Mouse (Mus musculus) embryonic facial prominence, embryonic 12.5 days (tissue): ENCODE data around the gene Setd1b. TPM values are rescaled to one million over a fixed set of nuclear protein-coding genes. Genes with fewer than 3 reads are reported as not detected.
"Not testable (repeated sequence)": the region's sequence is repeated elsewhere in the genome, so short reads cannot be mapped to it uniquely, and the experiment has no call there.

Experiments
- ATAC-seq: fragments of 200-750 bp; cut with Nextera tagmentation; 2 replicates; pipeline ENCODE4 v1.8.0; 2017; ENCODE audit not compliant: insufficient number of reproducible peaks, insufficient read depth, low FRiP score, low TSS enrichment
- H3K27ac ChIP-seq: fragments of 300-500 bp; sonication (generic); 2 replicates; pipeline ENCODE4 v1.5.1; 2016; ENCODE audit warnings: mild to moderate bottlenecking
- H3K27me3 ChIP-seq: fragments of 300-500 bp; sonication (generic); 2 replicates; pipeline ENCODE4 v1.6.1; 2016; ENCODE audit warnings: mild to moderate bottlenecking, moderate library complexity
- H3K36me3 ChIP-seq: fragments of 300-500 bp; sonication (generic); 2 replicates; pipeline ENCODE4 v1.6.1; 2016; ENCODE audit warnings: mild to moderate bottlenecking
- H3K4me1 ChIP-seq: fragments of 300-500 bp; sonication (generic); 2 replicates; pipeline ENCODE4 v1.6.1; 2016
- H3K4me2 ChIP-seq: fragments of 300-500 bp; sonication (generic); replicated peaks from 2 replicates; pipeline ENCODE4 v1.6.1; 2016; ENCODE audit warnings: mild to moderate bottlenecking, moderate library complexity
- H3K4me3 ChIP-seq: fragments of 300-500 bp; sonication (generic); 2 replicates; pipeline ENCODE4 v1.5.1; 2016; ENCODE audit warnings: mild to moderate bottlenecking
- H3K9ac ChIP-seq: fragments of 300-500 bp; sonication (generic); 2 replicates; pipeline ENCODE4 v1.6.1; 2016; ENCODE audit warnings: mild to moderate bottlenecking, moderate library complexity
- H3K9me3 ChIP-seq: fragments of 300-500 bp; sonication (generic); 2 replicates; pipeline ENCODE4 v1.6.1; 2016; ENCODE audit warnings: mild to moderate bottlenecking, moderate library complexity
- WGBS: fragments of 180-500 bp; shearing (Covaris S2); methylation state at CpG from one replicate; pipeline ENCODE4 v1.1.7; 2016; 5-methylcytosine and 5-hydroxymethylcytosine counted together
- polyA plus RNA-seq: library from polyadenylated mRNA; unstranded; fragments of >200 nt; fragmentation: Nextera tagmentation; extraction: Ambion mirVana; gene quantifications from 2 replicates; pipeline ENCODE4 v1.2.1, GENCODE M21; 2016

Setd1b gene
- polyA plus RNA-seq, 1 experiment from 2014 or later: 12.4 TPM

DNA sequence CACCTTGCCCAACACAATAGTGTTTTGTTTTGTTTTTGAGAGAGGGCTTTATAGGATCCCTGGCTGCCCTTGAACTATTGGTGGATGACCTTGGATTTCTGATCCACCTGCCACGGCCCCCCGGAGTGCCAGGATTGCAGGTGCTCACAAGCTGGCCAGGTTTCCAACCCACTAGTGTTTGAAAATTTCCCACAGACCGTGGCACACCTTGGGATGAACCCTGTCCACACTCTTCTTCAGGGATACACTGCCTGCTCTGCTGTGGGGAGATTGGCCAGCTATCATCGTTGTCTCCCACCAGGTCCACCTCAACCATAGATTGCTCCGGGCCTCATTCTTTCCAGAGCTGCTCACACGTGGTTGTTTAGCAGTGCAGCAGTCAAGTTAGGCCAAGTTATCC is 52.9 kb downstream of the Setd1b start:
- ATAC-seq: no peak
- no peak overlapping the region for H3K9ac ChIP-seq
- no peaks in the 10 kb centered on the region for H3K36me3 ChIP-seq

DNA sequence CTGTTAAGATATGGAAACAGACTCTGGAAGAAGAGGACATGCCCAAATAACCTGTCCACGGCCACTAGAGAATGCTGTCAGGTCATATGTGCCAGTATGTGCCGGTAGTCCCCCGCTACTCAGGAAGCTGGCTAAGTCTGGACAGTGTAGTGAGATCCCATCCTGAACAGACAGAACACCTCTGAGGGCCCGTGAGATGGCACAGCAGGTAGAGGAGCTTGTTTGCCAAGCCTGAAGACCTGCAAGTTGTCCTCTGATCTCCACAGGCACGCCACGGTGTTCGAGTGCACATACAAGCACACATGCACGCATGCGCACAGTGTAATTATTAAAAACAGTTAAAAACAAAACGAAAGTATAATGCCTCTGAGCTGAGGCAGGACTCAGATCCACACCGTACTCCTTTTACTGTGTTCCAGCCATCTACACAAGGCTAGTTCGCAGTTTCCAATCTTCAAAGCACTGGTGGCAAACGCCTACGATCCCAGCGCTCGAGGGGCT is 53.6 kb downstream of the Setd1b start:
- no peaks in the 10 kb centered on the region for H3K27me3 ChIP-seq
- H3K27ac ChIP-seq: no peak overlapping the region
- no peaks in the 10 kb centered on the region for H3K4me1 ChIP-seq
- ATAC-seq: no peak
- no peaks in the 10 kb centered on the region for H3K36me3 ChIP-seq
- 91% methylated on average over 16 of the region's 16 CpGs for WGBS
- H3K4me3 ChIP-seq: no peak overlapping the region
- H3K9me3 ChIP-seq: no peaks in the 10 kb centered on the region
- no peak overlapping the region for H3K4me2 ChIP-seq
- no peak overlapping the region for H3K9ac ChIP-seq

More for the DNA sequence above, 52.9 kb downstream of the Setd1b start:
- H3K27ac ChIP-seq: no peak overlapping the region
- no peaks in the 10 kb centered on the region for H3K27me3 ChIP-seq
- H3K4me3 ChIP-seq: no peak overlapping the region
- no peaks in the 10 kb centered on the region for H3K4me1 ChIP-seq
- whole genome bisulfite sequencing: 86% methylated on average over 6 of the region's 6 CpGs
- no peaks in the 10 kb centered on the region for H3K9me3 ChIP-seq
- no peak overlapping the region for H3K4me2 ChIP-seq

- no peak overlapping the region for H3K27ac ChIP-seq
- no peaks in the 10 kb centered on the region for H3K36me3 ChIP-seq
- no peaks in the 10 kb centered on the region for H3K27me3 ChIP-seq
- H3K4me1 ChIP-seq: no peaks in the 10 kb centered on the region
- ATAC-seq: no peak
- no peak overlapping the region for H3K4me3 ChIP-seq
- H3K9me3 ChIP-seq: no peaks in the 10 kb centered on the region
- 75% methylated on average over 4 of the region's 4 CpGs for WGBS
- no peak overlapping the region for H3K4me2 ChIP-seq
- H3K9ac ChIP-seq: no peak overlapping the region
These were observed 54.8 kb downstream of the Setd1b start for GRCm38 (mm10) chr5:123196746-123197145.

DNA sequence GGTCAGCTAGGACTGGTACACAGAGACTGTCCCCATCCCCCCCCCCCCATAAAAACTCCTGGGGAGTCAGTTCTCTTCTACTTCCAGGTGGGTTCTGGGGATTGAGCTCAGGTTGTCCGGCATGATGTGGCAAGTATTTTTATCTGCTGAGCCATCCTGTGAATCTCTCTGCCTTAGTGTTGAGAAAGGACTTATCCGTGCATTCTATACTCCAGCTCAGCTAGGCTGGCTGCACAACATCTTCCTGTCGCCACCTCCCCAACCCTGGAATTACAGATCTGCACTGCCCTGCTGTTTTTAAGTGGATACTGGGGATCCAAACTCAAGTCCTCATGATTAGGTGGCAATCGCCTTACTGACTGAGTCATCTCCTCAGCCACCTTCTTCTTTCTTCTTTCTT is 56.5 kb downstream of the Setd1b start:
- 92% methylated on average over 4 of the region's 4 CpGs for WGBS
- Histone ChIP-seq H3K27me3 (no peaks in the 10 kb centered on the region), H3K4me2 (no peak overlapping the region), H3K27ac (no peak overlapping the region), H3K9me3 (no peaks in the 10 kb centered on the region), H3K4me3 (no peak overlapping the region), H3K9ac (no peak overlapping the region), H3K36me3 (no peaks in the 10 kb centered on the region), H3K4me1 (no peaks in the 10 kb centered on the region)
- ATAC-seq: no peak

- not testable (repeated sequence) for H3K27me3 ChIP-seq, H3K9ac ChIP-seq, H3K9me3 ChIP-seq, H3K4me1 ChIP-seq, H3K4me3 ChIP-seq, ATAC-seq, H3K27ac ChIP-seq, H3K4me2 ChIP-seq, H3K36me3 ChIP-seq
- 87% methylated on average over 6 of the region's 7 CpGs for WGBS
These were observed 59.0 kb downstream of the Setd1b start for GRCm38 (mm10) chr5:123200816-123201522.

DNA sequence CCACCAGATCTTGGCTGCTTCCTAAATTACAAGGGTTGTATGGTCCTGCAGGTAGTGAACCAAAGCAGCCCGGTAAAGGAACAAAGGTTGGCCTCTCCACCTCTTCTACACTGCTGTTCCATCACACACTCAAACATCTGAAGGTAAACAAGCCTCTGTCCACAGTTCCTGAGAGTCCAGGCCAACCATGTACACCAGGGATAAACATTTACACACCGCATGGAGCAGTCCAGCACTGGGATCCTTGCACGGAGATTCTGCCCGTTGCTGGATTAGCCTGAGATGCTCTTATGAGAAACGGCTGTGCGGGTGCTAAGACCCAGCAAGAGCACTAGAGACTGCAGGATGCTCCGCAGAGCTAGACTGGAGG is 59.5 kb downstream of the Setd1b start:
- Histone ChIP-seq H3K4me2 (no peak overlapping the region), H3K9me3 (no peaks in the 10 kb centered on the region), H3K36me3 (no peaks in the 10 kb centered on the region), H3K4me3 (no peak overlapping the region), H3K9ac (no peak overlapping the region), H3K27me3 (no peaks in the 10 kb centered on the region), H3K27ac (no peak overlapping the region), H3K4me1 (no peaks in the 10 kb centered on the region)
- ATAC-seq: no peak
- WGBS: 83% methylated on average over 7 of the region's 7 CpGs

GRCm38 (mm10) chr5:123201987-123202386 is 60.0 kb downstream of the Setd1b start:
- no peaks in the 10 kb centered on the region for H3K4me1 ChIP-seq
- ATAC-seq: no peak
- 84% methylated on average over 5 of the region's 5 CpGs for WGBS
- H3K9ac ChIP-seq: no peak overlapping the region
- no peak overlapping the region for H3K4me3 ChIP-seq
- no peaks in the 10 kb centered on the region for H3K9me3 ChIP-seq
- no peak overlapping the region for H3K27ac ChIP-seq
- no peak overlapping the region for H3K4me2 ChIP-seq
- no peaks in the 10 kb centered on the region for H3K36me3 ChIP-seq
- H3K27me3 ChIP-seq: no peaks in the 10 kb centered on the region

- H3K36me3 ChIP-seq, H3K27ac ChIP-seq, ATAC-seq, H3K4me1 ChIP-seq, H3K4me2 ChIP-seq, H3K9me3 ChIP-seq, H3K27me3 ChIP-seq, H3K9ac ChIP-seq, H3K4me3 ChIP-seq: not testable (repeated sequence)
- 35% methylated on average over 4 of the region's 4 CpGs for WGBS
These were observed 60.8 kb downstream of the Setd1b start for GRCm38 (mm10) chr5:123202771-123203170.

GRCm38 (mm10) chr5:123203591-123203990 is 61.6 kb downstream of the Setd1b start:
- H3K4me2 ChIP-seq, H3K27ac ChIP-seq, ATAC-seq, H3K4me1 ChIP-seq, H3K9ac ChIP-seq, H3K4me3 ChIP-seq, H3K9me3 ChIP-seq, H3K36me3 ChIP-seq, H3K27me3 ChIP-seq: not testable (repeated sequence)
- 88% methylated on average over 7 of the region's 7 CpGs for WGBS

Other genes starting within 250 kb of the Setd1b start
- 77.9 and 84.4 TPM in 2 replicates for gene Kdm2b, start 152.4 kb upstream of the Setd1b start, polyA plus RNA-seq
- 12.3 and 14.8 TPM in 2 replicates for gene Orai1, start 127.1 kb upstream of the Setd1b start, polyA plus RNA-seq
- not detected in 2 replicates for gene Morn3, start 95.2 kb upstream of the Setd1b start, polyA plus RNA-seq
- 14.8 and 16.6 TPM in 2 replicates for gene Tmem120b, start 73.8 kb upstream of the Setd1b start, polyA plus RNA-seq
- gene Rhof, start 9.5 kb upstream of the Setd1b start, polyA plus RNA-seq: 2.9 and 3.4 TPM in 2 replicates
- gene Psmd9, start 27.2 kb downstream of the Setd1b start, polyA plus RNA-seq: 89.0 and 95.5 TPM in 2 replicates
- gene Hpd, start 40.5 kb downstream of the Setd1b start, polyA plus RNA-seq: not detected in 2 replicates
- 5.6 and 6.4 TPM in 2 replicates for gene Wdr66, start 109.9 kb downstream of the Setd1b start, polyA plus RNA-seq
- 41.8 and 44.7 TPM in 2 replicates for gene Bcl7a, start 201.6 kb downstream of the Setd1b start, polyA plus RNA-seq